Mouse (Mus musculus): ENCODE measurements around the gene Pdha1. TPM values are rescaled to one million over a fixed set of nuclear protein-coding genes. Genes with fewer than 3 reads are reported as not detected.
A peak's percentile ranks its signal among the peaks of the same experiment; 100 is the strongest.

Pdha1 gene
- polyA plus RNA-seq (2015; fragmentation: Nextera tagmentation; extraction: Ambion mirVana), result 99.2 and 108 TPM in 2 replicates

DNA sequence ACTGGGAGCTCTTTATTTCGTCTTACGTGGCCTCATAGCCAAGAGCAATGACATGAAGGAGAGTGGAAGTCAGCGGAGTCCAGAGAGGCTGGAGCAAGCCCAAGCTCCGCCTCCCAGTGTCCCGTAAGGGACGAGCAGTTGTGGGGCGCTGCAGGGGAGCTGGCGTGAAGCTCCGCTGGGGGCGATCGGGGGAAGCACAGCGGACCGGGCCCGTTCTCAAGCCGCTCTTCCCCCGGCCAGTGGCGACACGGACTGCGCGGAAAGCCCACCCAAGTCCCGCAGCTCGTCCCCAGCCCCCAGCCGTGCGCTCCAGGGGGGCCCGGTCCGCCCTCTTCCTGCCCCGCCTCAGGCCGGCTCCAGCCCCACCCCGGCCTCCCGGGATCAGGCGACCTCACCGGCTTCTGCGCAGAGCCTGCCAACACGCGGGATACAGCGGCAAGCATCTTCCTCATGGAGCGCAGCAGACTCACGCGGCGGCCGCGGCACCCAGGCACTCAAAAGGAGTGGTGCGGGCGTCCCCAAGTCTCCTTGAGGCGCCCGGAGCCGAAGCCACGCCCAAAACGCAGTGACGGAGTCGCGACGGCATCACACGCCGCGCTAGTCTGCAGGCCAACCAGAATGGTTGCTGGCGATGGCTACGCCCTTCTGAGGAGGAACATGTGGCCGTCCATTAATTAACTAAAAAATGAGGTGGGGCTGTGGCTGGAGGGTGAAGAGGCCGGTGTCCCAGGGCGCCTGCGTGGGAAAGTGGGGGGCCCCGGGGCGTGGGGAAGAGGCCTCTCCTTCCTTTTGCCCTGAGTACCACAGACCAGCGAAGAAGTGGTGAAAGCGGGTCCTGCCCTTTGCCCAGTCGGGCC lies at the start of gene Pdha1:
Gene Pdha1, minus strand, starts transcription at position 553 of the 857 bp plus-strand sequence.
- peak within 1 kb of the TSS; percentile 78 for H3K9ac ChIP-seq
- H3K9me3 ChIP-seq, result no peaks in the 10 kb centered on the region
- 28% methylated on average over 59 of the region's 67 CpGs for WGBS
- ATAC-seq (ENCODE audit: insufficient number of reproducible peaks, insufficient read depth, low FRiP score, low TSS enrichment, low read depth), result peak; percentile 94
- H3K4me3 ChIP-seq, result peak within 1 kb of the TSS; percentile 60
- no peaks in the 10 kb centered on the region for H3K4me1 ChIP-seq
- H3K27ac ChIP-seq, result peak within 1 kb of the TSS; percentile 95
- H3K27me3 ChIP-seq, result peaks cover 17% of the 10 kb centered on the region
- peak within 1 kb of the TSS; percentile 65 for H3K4me2 ChIP-seq
- no peaks in the 10 kb centered on the region for H3K36me3 ChIP-seq

DNA sequence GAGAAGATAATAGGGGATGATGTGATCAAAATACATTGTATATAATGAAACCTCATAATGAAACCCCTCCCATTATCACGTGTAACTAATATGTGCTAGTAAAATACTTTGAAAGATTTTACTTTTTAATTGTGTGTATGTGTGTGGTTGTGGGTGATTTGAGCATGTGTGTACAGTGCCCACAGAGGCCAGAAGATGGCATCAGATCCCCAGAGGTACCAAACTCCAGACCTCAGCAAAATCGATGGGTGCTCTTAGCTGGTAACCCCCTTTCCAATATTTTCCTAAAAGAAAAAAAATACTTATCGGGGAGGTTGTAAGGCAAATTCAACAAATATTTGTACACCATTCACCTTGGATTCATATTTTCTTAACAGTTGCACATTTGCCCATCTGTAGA lies 40.8 kb upstream of the Pdha1 start:
- Histone ChIP-seq H3K9me3 (no peaks in the 10 kb centered on the region), H3K36me3 (no peaks in the 10 kb centered on the region), H3K27me3 (peaks cover 12% of the 10 kb centered on the region), H3K4me1 (no peaks in the 10 kb centered on the region), H3K27ac (no peak overlapping the region), H3K4me3 (no peak overlapping the region), H3K4me2 (no peak overlapping the region), H3K9ac (no peak overlapping the region)
- WGBS, result 62% methylated on average over 3 of the region's 3 CpGs
- ATAC-seq (ENCODE audit: insufficient number of reproducible peaks, insufficient read depth, low FRiP score, low TSS enrichment, low read depth), result no peak

DNA sequence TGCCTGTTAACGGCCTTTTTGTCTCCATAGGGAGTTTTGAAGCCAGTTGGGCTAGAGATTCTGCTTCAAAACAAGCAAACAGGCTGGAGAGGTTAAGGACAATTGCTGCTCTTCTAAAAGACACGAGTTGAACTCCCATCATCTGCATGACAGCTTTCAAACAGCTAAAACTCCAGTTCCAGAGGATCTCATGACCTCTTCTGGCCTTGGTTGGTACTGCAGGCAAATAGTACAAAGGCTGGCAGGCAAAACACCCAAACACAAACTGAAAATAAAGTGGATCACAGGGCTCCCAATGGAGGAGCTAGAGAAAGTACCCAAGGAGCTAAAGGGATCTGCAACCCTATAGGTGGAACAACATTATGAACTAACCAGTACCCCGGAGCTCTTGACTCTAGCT lies 31.9 kb upstream of the Pdha1 start:
- H3K4me2 ChIP-seq, result no peak overlapping the region
- H3K4me3 ChIP-seq, result no peak overlapping the region
- H3K4me1 ChIP-seq, result no peaks in the 10 kb centered on the region
- no peaks in the 10 kb centered on the region for H3K36me3 ChIP-seq
- 9% methylated on average over 2 of the region's 3 CpGs for WGBS
- H3K9me3 ChIP-seq, result no peaks in the 10 kb centered on the region
- no peak overlapping the region for H3K27ac ChIP-seq
- peaks cover 10% of the 10 kb centered on the region; the same call in 1 of the 2 replicates for H3K27me3 ChIP-seq
- ATAC-seq (ENCODE audit: insufficient number of reproducible peaks, insufficient read depth, low FRiP score, low TSS enrichment, low read depth), result no peak
- H3K9ac ChIP-seq, result no peak overlapping the region

DNA sequence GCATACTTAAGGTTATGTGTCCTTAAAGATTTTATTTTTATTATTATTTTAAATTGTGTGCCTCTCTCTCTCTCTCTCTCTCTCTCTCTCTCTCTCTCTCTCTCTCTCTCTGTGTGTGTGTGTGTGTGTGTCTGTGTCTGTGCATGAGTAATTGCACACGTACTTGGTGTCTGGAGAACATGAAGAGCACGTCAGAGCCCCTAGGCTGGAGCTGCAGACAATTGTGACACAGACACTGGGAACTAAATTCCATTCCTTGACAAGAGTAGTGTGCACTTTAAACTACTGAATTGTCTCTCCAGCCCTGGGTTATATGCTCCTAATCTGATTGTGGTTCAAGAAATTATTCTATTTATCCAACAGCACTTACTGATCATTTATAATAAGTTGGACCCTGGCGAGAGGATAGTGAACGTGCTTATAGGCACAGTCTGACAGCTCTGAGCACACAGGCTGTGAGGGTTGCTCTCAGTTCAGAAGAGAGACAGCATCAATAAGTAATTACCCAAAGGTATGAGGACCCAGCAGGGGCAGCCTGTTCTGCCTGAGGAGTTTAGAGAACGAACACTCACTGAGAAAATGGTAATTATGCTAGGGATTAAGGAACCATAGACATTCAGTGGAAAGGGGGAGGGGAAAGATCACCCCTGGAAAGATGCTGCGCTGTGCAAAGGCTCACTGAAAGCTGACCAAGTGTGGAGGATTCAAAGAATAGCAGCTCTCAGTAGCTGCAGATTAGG lies 28.2 kb upstream of the Pdha1 start:
- no peak overlapping the region for H3K27ac ChIP-seq
- peaks cover 16% of the 10 kb centered on the region; the same call in 1 of the 2 replicates for H3K27me3 ChIP-seq
- no peak overlapping the region for H3K4me3 ChIP-seq
- no peak overlapping the region for H3K9ac ChIP-seq
- ATAC-seq (ENCODE audit: insufficient number of reproducible peaks, insufficient read depth, low FRiP score, low TSS enrichment, low read depth), result no peak
- no peaks in the 10 kb centered on the region for H3K9me3 ChIP-seq
- H3K4me2 ChIP-seq, result no peak overlapping the region
- no peaks in the 10 kb centered on the region for H3K36me3 ChIP-seq
- 36% methylated on average over 6 of the region's 6 CpGs for WGBS
- no peaks in the 10 kb centered on the region for H3K4me1 ChIP-seq

DNA sequence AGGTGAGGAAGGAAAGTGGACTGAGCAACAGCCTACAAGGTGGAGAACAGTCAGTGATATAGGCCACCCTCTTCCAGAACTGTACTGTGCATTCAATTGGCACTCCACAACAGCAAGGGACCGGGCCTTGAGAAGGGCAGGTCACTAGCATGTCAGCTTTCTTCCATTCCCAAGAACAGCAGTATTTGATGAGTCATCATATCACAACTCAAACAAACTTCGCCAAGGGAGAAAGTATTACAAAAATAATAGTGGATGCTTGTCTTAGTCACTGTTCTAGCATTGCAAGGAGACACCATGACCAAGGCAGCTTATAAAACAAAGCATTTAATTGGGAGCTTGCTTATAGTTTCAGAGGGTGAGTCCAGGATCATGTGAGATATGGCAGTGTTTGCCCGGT lies 26.0 kb upstream of the Pdha1 start:
- Histone ChIP-seq H3K9ac (no peak overlapping the region), H3K4me2 (no peak overlapping the region), H3K4me1 (no peaks in the 10 kb centered on the region), H3K4me3 (no peak overlapping the region), H3K27ac (no peak overlapping the region), H3K36me3 (no peaks in the 10 kb centered on the region), H3K9me3 (no peaks in the 10 kb centered on the region), H3K27me3 (peaks cover 12% of the 10 kb centered on the region; the same call in 1 of the 2 replicates)
- ATAC-seq (ENCODE audit: insufficient number of reproducible peaks, insufficient read depth, low FRiP score, low TSS enrichment, low read depth), result no peak
- 85% methylated on average over 3 of the region's 3 CpGs for WGBS

DNA sequence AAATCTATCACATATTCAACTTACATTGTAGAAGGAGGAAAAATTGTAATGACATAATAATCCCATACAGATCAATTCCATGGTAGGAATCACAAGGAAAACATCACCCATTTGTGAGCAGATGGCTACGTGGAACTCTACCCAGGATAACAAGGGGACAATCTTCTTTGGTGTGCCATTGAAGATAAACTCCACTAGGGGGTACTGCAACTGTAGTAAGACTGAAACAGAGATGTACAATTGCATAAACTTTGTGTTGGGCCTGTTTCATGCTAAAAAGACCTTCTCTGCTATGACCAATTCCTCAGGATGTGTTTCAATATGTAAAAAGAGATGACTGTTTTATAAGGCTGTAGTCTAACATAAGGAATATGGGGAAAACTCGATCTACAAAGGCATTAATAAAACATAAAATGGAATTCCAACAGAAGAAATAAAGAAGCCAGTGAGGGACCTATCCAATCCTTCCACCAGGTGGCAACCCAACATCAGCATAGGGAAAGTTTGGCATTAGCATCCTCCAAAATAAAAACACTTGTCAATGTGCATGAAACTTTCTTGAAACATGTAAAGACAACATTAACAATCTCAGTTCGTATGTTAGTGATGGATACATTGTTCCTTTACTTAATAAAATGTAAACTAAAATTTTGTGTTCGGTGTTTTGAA lies 15.1 kb upstream of the Pdha1 start:
- Histone ChIP-seq H3K9me3 (no peaks in the 10 kb centered on the region), H3K27ac (no peak overlapping the region), H3K4me1 (no peaks in the 10 kb centered on the region), H3K36me3 (no peaks in the 10 kb centered on the region), H3K4me3 (no peak overlapping the region), H3K27me3 (0 out of 2 replicates have a peak, but pooled peaks cover 5% of the 10 kb centered on the region), H3K9ac (no peak overlapping the region), H3K4me2 (no peak overlapping the region)
- 60% methylated on average over 4 of the region's 4 CpGs for WGBS
- ATAC-seq (ENCODE audit: insufficient number of reproducible peaks, insufficient read depth, low FRiP score, low TSS enrichment, low read depth), result no peak

DNA sequence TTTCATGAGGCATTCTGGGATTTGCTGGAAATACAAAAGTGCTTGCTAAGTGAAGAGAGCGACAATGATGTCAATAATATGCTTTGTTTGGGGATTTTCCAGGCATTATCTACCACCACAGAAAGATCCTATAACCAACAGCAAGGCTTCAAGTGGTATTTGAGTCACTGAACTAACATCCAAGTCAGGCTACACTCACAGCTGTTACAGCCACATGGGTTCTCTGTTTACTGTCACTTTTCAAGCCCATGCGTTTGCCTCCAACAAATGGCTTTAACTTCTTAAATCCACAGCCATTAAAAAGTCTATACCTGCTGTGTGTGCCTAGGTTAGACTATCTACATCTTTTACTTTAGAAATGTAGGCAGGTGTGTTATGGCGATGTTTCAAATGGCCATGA lies 10.6 kb upstream of the Pdha1 start:
- 85% methylated on average over 3 of the region's 3 CpGs for WGBS
- no peak overlapping the region for H3K4me3 ChIP-seq
- ATAC-seq (ENCODE audit: insufficient number of reproducible peaks, insufficient read depth, low FRiP score, low TSS enrichment, low read depth), result no peak
- no peak overlapping the region for H3K4me2 ChIP-seq
- no peaks in the 10 kb centered on the region for H3K36me3 ChIP-seq
- no peaks in the 10 kb centered on the region for H3K4me1 ChIP-seq
- H3K9me3 ChIP-seq, result no peaks in the 10 kb centered on the region
- H3K27ac ChIP-seq, result no peak overlapping the region
- peaks cover 9% of the 10 kb centered on the region; the same call in 1 of the 2 replicates for H3K27me3 ChIP-seq
- no peak overlapping the region for H3K9ac ChIP-seq

DNA sequence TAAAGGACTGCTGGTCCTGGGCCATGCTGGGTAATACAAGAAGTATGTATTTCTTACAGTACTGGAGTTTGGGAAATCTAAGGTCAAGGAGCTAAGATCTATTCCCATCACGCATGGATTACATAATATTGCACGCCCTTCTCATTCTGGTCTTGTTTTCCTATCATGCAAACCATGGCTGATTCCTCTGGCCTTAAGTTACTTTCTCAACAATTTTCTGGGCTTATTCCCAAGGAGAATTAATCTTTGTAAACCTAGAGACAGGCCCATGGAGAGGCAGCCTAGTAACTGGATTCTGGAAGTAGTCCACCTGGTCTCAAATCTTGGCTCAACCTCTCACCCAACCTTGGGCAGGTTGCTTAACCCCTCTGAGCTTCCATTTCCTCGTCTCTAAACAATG lies 9.2 kb upstream of the Pdha1 start:
- Histone ChIP-seq H3K4me1 (no peaks in the 10 kb centered on the region), H3K36me3 (no peaks in the 10 kb centered on the region)

DNA sequence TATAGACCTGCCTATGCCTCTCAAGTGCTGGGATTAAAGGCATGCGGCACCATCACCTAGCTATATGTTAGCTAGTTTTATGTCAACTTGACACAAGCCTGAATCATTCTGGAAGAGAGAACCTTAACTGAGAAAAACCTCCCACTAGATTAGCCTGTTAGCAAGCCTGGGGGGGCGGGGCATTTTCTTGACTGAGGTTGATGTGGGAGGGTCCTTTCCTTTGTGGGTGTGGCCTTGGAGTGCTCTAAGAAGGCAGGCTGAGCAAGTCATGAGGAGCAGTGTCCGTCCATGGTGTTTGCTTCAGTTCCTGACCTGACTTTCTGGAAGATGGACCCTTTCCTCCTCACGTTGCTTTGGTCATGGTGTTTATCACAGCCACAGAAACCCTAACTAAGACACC lies 8.6 kb upstream of the Pdha1 start:
- ATAC-seq (ENCODE audit: insufficient number of reproducible peaks, insufficient read depth, low FRiP score, low TSS enrichment, low read depth), result no peak
- H3K9me3 ChIP-seq, result no peaks in the 10 kb centered on the region
- peaks cover 9% of the 10 kb centered on the region; the same call in 1 of the 2 replicates for H3K27me3 ChIP-seq
- no peaks in the 10 kb centered on the region for H3K36me3 ChIP-seq
- H3K4me2 ChIP-seq, result no peak overlapping the region
- 82% methylated on average over 4 of the region's 4 CpGs for WGBS
- H3K9ac ChIP-seq, result no peak overlapping the region
- no peak overlapping the region for H3K27ac ChIP-seq
- no peak overlapping the region for H3K4me3 ChIP-seq
- no peaks in the 10 kb centered on the region for H3K4me1 ChIP-seq

More for the DNA sequence above, 9.2 kb upstream of the Pdha1 start:
- Histone ChIP-seq H3K27me3 (peaks cover 9% of the 10 kb centered on the region; the same call in 1 of the 2 replicates), H3K4me2 (no peak overlapping the region), H3K4me3 (no peak overlapping the region), H3K9ac (no peak overlapping the region), H3K27ac (no peak overlapping the region), H3K9me3 (no peaks in the 10 kb centered on the region)
- 85% methylated on average over 3 of the region's 3 CpGs for WGBS
- no peak for ATAC-seq (ENCODE audit: insufficient number of reproducible peaks, insufficient read depth, low FRiP score, low TSS enrichment, low read depth)

DNA sequence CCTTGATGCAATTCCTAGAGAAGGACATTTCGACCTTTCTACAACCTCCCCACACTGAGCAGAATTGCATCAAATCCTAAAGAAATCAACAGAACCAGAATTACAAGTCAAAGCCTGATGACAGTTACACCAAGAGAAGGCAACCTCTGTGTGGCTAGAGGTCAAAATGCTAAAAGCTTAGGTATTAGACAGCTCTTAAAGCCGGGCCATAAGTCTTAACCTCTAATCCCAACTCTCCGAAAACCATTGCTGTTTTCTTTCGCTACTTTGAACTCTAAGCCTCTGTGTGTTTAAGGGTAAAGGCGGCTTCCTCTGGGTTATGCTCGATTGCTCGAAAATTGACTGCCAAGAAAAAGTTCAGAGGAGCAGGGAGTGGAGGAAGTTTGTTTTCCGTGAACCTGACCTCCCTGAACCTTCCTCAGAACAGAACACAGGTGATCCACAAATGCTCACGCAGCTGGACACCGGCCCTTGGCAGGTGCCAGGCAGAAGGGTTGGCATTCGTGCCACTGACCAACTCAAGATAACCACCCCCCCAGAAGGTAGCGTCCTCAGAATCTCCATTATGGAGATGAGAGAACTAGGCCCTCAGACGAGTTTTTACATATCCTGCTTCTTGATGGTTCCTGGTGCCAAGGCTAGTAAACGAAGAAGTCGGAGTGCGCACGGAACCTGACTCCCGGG lies 894 bp downstream of the Pdha1 start:
- no peak for ATAC-seq (ENCODE audit: insufficient number of reproducible peaks, insufficient read depth, low FRiP score, low TSS enrichment, low read depth)
- no peaks in the 10 kb centered on the region for H3K9me3 ChIP-seq
- no peaks in the 10 kb centered on the region for H3K36me3 ChIP-seq
- H3K4me3 ChIP-seq, result peak overlapping the region; percentile 60
- H3K27me3 ChIP-seq, result peaks cover 17% of the 10 kb centered on the region
- peak overlapping the region; percentile 78 for H3K9ac ChIP-seq
- peak overlapping the region; percentile 65 for H3K4me2 ChIP-seq
- H3K4me1 ChIP-seq, result no peaks in the 10 kb centered on the region
- WGBS, result 28% methylated on average over 18 of the region's 18 CpGs
- peak overlapping the region; percentile 95 for H3K27ac ChIP-seq

DNA sequence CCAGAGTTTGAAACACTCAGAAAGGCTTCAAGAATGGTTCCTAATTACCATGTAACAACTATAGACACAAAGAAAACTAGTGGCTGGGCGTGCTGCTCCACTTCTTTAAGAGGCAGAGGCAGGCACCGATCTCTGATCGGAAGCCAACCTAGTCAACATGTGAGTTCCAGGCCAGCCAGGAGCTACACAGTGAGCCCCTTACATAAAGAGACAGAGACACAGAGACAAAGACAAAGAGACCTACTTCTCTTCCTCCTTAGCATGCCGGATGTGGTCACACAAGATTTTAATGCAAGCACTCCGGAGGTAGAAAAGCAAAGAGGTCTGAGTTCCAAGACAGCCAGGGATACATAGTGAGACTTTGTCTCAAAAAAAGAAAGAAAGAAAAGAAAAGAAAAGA lies 2.1 kb downstream of the Pdha1 start:
- Histone ChIP-seq H3K9me3 (no peaks in the 10 kb centered on the region), H3K4me1 (no peaks in the 10 kb centered on the region), H3K36me3 (peaks cover 7% of the 10 kb centered on the region; the same call in 1 of the 2 replicates), H3K9ac (peak overlapping the region; percentile 40; the same call in 1 of the 2 replicates), H3K4me2 (peak overlapping the region; percentile 65), H3K27ac (no peak overlapping the region), H3K27me3 (peaks cover 17% of the 10 kb centered on the region), H3K4me3 (peak overlapping the region; percentile 60)
- no peak for ATAC-seq (ENCODE audit: insufficient number of reproducible peaks, insufficient read depth, low FRiP score, low TSS enrichment, low read depth)
- 25% methylated on average over 5 of the region's 5 CpGs for WGBS
